Mouse (Mus musculus) inflammation-experienced regulatory T-cells (primary cell): Measurements from ENCODE around the gene Usp18. TPM values are rescaled to one million over a fixed set of nuclear protein-coding genes. Genes with fewer than 3 reads are reported as not detected.

Experiments used
- polyA plus RNA-seq, 2 experiments: library from polyadenylated mRNA; unstranded; fragments of 100-300 nt; shearing (Covaris generic); gene quantifications; one replicate each; pipeline ENCODE4 v1.2.1; 2017

The Usp18 gene
- polyA plus RNA-seq: 10 to 100 TPM; 51.0 to 59.2 TPM

DNA sequence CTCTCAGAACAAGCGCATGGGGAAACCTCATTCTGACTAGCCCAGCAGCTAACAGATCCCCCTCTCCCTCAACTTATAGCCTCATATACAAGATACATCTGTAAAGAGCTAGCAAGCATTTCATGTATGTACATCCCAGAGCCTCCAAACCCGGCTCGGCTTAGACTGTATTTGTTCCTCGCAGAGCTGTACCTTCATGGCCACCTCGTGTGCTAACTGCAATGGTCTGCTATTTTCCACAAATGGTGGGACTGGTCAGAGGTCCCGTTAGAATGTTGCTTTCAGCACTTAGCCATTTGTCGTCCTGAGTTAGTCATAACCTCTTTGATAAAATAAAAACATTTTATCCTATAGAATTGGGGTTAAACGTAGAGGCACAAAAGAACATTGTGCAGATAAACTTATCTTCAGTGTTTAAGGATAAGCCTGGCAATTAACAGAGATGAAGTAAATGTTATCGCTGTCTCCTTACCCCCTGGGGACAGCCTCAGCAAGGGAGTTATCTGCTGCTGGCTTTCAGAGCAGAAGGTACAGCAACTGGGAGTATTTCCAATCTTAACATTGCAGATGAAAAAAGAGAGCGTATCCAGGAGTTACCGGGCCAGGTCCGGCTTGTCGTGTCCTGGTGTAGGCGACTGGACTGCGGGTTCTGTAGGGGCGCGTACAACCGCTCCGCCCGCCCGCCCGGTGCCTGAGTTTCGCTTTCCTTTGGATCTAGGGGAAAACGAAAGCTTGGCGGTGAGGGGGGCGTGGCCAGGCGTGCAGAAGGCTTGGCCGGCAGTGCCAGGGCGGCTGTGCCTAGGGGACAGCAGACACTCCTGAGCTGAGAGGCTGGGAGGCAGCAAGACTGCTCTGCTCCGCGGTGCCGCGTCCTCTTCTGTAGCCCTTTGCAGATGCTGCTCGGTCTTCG lies at the start of gene Usp18:
Gene Usp18, plus strand, starts transcription at position 780 of the 910 bp plus-strand sequence.

DNA sequence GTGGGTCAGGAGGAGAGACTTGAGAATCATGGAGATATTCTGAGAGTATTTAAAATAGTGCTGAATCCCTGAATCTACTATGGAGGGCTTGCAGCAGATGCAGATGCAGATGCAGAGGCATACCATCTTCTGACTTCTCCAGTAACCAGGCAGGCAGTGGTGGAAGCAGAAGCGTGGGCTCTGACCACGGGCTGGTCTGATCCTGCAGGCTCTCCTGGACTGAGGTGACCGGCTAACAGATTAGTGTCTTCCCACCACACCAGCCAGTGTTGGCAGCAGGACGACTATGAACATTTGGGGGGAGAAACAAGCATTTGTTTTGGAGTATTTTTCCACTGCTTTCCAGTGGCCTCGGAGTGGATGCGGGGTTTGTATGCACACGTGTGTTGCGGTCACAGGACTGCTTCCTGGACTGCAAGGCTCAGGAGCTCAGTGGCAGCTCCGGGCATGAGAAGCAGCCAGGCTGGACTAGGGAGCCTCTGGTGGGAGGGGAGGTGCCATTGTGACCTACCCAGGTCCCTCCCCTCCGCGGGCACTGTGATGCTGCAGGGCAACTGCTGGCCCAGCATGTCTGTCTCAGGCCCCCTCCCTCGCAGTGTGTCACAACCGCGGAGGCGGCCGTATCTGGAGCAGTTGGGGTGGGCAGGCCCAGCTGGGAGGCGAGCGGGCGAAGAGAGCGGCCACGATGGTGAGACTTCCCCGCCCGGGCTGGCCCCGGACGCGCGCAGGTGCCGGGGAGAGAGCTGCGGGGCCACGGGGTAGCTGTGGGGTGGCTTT lies 35.4 kb upstream of the Usp18 start, which contains the start of gene Tuba8:
Gene Tuba8, plus strand, starts transcription at position 548 of the 777 bp plus-strand sequence.

GRCm38 (mm10) chr6:121299954-121300353 lies 54.2 kb downstream of the Usp18 start, which contains the start of gene Slc6a13:
Gene Slc6a13, plus strand, starts transcription at chr6:121300227.

Other genes starting within 250 kb of the Usp18 start
- 10 to 100 TPM; 10.1 to 12.5 TPM for gene Mical3, start 114.9 kb upstream of the Usp18 start, polyA plus RNA-seq
- 10 to 100 TPM in 1 of 2 experiments, 1 to 10 TPM in 1; 8.5 to 12.8 TPM for gene Pex26, start 62.2 kb upstream of the Usp18 start, polyA plus RNA-seq
- under 1 TPM in 1 of 2 experiments, not detected in 1; 0.13 TPM for gene Tuba8, start 35.2 kb upstream of the Usp18 start, polyA plus RNA-seq
- 1 to 10 TPM in 1 of 2 experiments, under 1 TPM in 1; 0.51 to 1.1 TPM for gene Slc6a13, start 54.3 kb downstream of the Usp18 start, polyA plus RNA-seq
- gene Slc6a12, start 97.2 kb downstream of the Usp18 start, polyA plus RNA-seq: under 1 TPM in 1 of 2 experiments, not detected in 1; 0.48 TPM
- under 1 TPM in 1 of 2 experiments, not detected in 1; 0.11 TPM for gene Iqsec3, start 227.8 kb downstream of the Usp18 start, polyA plus RNA-seq